Mouse (Mus musculus) CH12.LX (cell line): ENCODE data around the gene A930004D18Rik. TPM values are rescaled to one million over a fixed set of nuclear protein-coding genes. Genes with fewer than 3 reads are reported as not detected.
A peak's percentile ranks its signal among the peaks of the same experiment; 100 is the strongest.

Source experiments
- DNase-seq: peaks from one replicate; pipeline ENCODE4 v3.0.0-alpha.2; 2013; ENCODE audit errors: extremely low read depth
- H3K27ac ChIP-seq: 2 replicates; pipeline ENCODE4 v1.5.1; 2012; ENCODE audit warnings: low read depth, mild to moderate bottlenecking, control low read depth, moderate library complexity; ENCODE audit not compliant: insufficient read depth
- H3K27me3 ChIP-seq: replicated peaks from 2 replicates; pipeline ENCODE3; 2012; ENCODE audit warnings: inconsistent platforms
- H3K36me3 ChIP-seq, 2 experiments: replicated peaks in 1 of 2; 2 replicates each; pipeline versions ENCODE3 to v1.6.1; 2012; ENCODE audit warnings: inconsistent platforms in 1 of 2, low read length in 1 of 2, mild to moderate bottlenecking in 1 of 2, mixed read lengths in 1 of 2, moderate library complexity in 1 of 2; ENCODE audit not compliant: control insufficient read depth in 1 of 2, insufficient read depth in 1 of 2
- H3K4me1 ChIP-seq, 2 experiments: 2 replicates each; pipeline ENCODE4 v1.6.1; 2012; ENCODE audit warnings: inconsistent platforms in 1 of 2, moderate library complexity in 1 of 2; ENCODE audit not compliant: insufficient read depth in 2 of 2, control insufficient read depth in 1 of 2
- H3K4me2 ChIP-seq: 2 replicates; pipeline ENCODE4 v1.6.1; 2012; ENCODE audit warnings: low read depth, mild to moderate bottlenecking, control low read depth; ENCODE audit not compliant: poor library complexity, insufficient read depth, severe bottlenecking
- H3K4me3 ChIP-seq, 3 experiments: fragments of 150-350 bp in 1 of 3; sonication (generic) in 1 of 3; replicated peaks in 1 of 3; 2 replicates each; pipeline versions ENCODE3 to v1.5.1; 2011 to 2012; ENCODE audit warnings: low read depth in 2 of 3, low read length in 2 of 3, mild to moderate bottlenecking in 2 of 3, moderate library complexity in 2 of 3, control low read depth in 1 of 3, improper control_type of control experiment in 1 of 3, inconsistent platforms in 1 of 3, mixed read lengths in 1 of 3; ENCODE audit not compliant: poor library complexity in 1 of 3
- H3K79me2 ChIP-seq: replicated peaks from 2 replicates; pipeline ENCODE4 v1.6.1; 2012; ENCODE audit warnings: mild to moderate bottlenecking, moderate library complexity; ENCODE audit not compliant: control insufficient read depth, poor library complexity, insufficient read depth, severe bottlenecking; ENCODE audit errors: extremely low read depth
- H3K9ac ChIP-seq: 2 replicates; pipeline ENCODE4 v1.6.1; 2012; ENCODE audit warnings: low read depth, mild to moderate bottlenecking, control low read depth, moderate library complexity; ENCODE audit not compliant: insufficient read depth
- H3K9me3 ChIP-seq: replicated peaks from 2 replicates; pipeline ENCODE3; 2012; ENCODE audit warnings: low read length, inconsistent platforms, mixed read lengths
- BHLHE40 ChIP-seq: IDR thresholded peaks from 2 replicates; pipeline ENCODE4 v1.6.1; 2011; ENCODE audit warnings: mild to moderate bottlenecking, low read depth, low read length, improper control_type of control experiment
- CHD2 ChIP-seq: IDR thresholded peaks from 2 replicates; pipeline ENCODE4 v1.6.1; 2011; ENCODE audit warnings: low read length, improper control_type of control experiment
- E2F4 ChIP-seq: IDR thresholded peaks from 2 replicates; pipeline ENCODE4 v1.6.1; 2011; ENCODE audit warnings: low read depth, low read length, improper control_type of control experiment; ENCODE audit not compliant: insufficient replicate concordance
- ELF1 ChIP-seq: IDR thresholded peaks from 2 replicates; pipeline ENCODE4 v1.6.1; 2014; ENCODE audit warnings: low read depth, mild to moderate bottlenecking, inconsistent platforms, low read length, improper control_type of control experiment
- EP300 ChIP-seq: IDR thresholded peaks from 2 replicates; pipeline ENCODE4 v1.6.1; 2011; ENCODE audit warnings: low read length, improper control_type of control experiment
- ETS1 ChIP-seq: conservative IDR thresholded peaks from 2 replicates; pipeline ENCODE4 v1.6.1; 2012; ENCODE audit warnings: low read depth, mild to moderate bottlenecking, inconsistent platforms, low read length, improper control_type of control experiment, moderate library complexity
- GABPA ChIP-seq: IDR thresholded peaks from 2 replicates; pipeline ENCODE4 v1.6.1; 2012; ENCODE audit warnings: low read depth, low read length, improper control_type of control experiment, inconsistent platforms; ENCODE audit not compliant: insufficient replicate concordance
- IRF4 ChIP-seq: IDR thresholded peaks from 2 replicates; pipeline ENCODE4 v1.6.1; 2014; ENCODE audit warnings: low read depth, mild to moderate bottlenecking, inconsistent platforms, low read length, improper control_type of control experiment
- JUND ChIP-seq: conservative IDR thresholded peaks from 2 replicates; pipeline ENCODE4 v1.6.1; 2011; ENCODE audit warnings: low read depth, low read length, improper control_type of control experiment
- KAT2A ChIP-seq: IDR thresholded peaks from 2 replicates; pipeline ENCODE4 v1.6.1; 2012; ENCODE audit warnings: low read length, improper control_type of control experiment, inconsistent platforms; ENCODE audit not compliant: insufficient replicate concordance
- MAFK ChIP-seq: IDR thresholded peaks from 2 replicates; pipeline ENCODE4 v1.6.1; 2011; ENCODE audit warnings: low read length, improper control_type of control experiment; ENCODE audit not compliant: insufficient replicate concordance
- MAX ChIP-seq: IDR thresholded peaks from 2 replicates; pipeline ENCODE4 v1.6.1; 2011; ENCODE audit warnings: low read length, improper control_type of control experiment
- MEF2A ChIP-seq: IDR thresholded peaks from 2 replicates; pipeline ENCODE4 v1.6.1; 2014; ENCODE audit warnings: low read depth, mild to moderate bottlenecking, inconsistent platforms, low read length, improper control_type of control experiment, borderline replicate concordance
- MXI1 ChIP-seq: IDR thresholded peaks from 2 replicates; pipeline ENCODE4 v1.6.1; 2011; ENCODE audit warnings: mild to moderate bottlenecking, low read depth, low read length, improper control_type of control experiment
- NELFE ChIP-seq: IDR thresholded peaks from 2 replicates; pipeline ENCODE4 v1.6.1; 2011; ENCODE audit warnings: low read depth, low read length, improper control_type of control experiment
- NRF1 ChIP-seq: IDR thresholded peaks from 2 replicates; pipeline ENCODE4 v1.6.1; 2014; ENCODE audit warnings: low read depth, mild to moderate bottlenecking, inconsistent platforms, low read length, improper control_type of control experiment, moderate library complexity
- PAX5 ChIP-seq: IDR thresholded peaks from 2 replicates; pipeline ENCODE4 v1.6.1; 2012; ENCODE audit warnings: low read length, inconsistent platforms, mixed read lengths
- POLR2AphosphoS2 ChIP-seq: IDR thresholded peaks from 2 replicates; pipeline ENCODE4 v1.6.1; 2011; ENCODE audit warnings: low read depth, low read length, improper control_type of control experiment
- RCOR1 ChIP-seq: conservative IDR thresholded peaks from 2 replicates; pipeline ENCODE4 v1.6.1; 2012; ENCODE audit warnings: low read depth, mild to moderate bottlenecking, inconsistent platforms, low read length, improper control_type of control experiment
- TCF12 ChIP-seq: IDR thresholded peaks from 2 replicates; pipeline ENCODE4 v1.6.1; 2014; ENCODE audit warnings: low read depth, mild to moderate bottlenecking, inconsistent platforms, low read length, improper control_type of control experiment
- UBTF ChIP-seq: IDR thresholded peaks from 2 replicates; pipeline ENCODE4 v1.6.1; 2012; ENCODE audit warnings: low read depth, mild to moderate bottlenecking, inconsistent platforms, low read length, improper control_type of control experiment, moderate library complexity
- ZC3H11A ChIP-seq: IDR thresholded peaks from 2 replicates; pipeline ENCODE4 v1.6.1; 2012; ENCODE audit warnings: low read depth, mild to moderate bottlenecking, inconsistent platforms, low read length, improper control_type of control experiment
- ZNF384 ChIP-seq: IDR thresholded peaks from 2 replicates; pipeline ENCODE4 v1.6.1; 2012; ENCODE audit warnings: low read depth, low read length, improper control_type of control experiment, inconsistent platforms
- dilution Hi-C: fragments of 300-500 bp; cut with MboI; formaldehyde crosslinking; loops from 2 replicates; pipeline ENCODE4 v1.14.3; 2020; ENCODE audit warnings: low sequenced_read_pairs; ENCODE audit not compliant: extremely low pct_unique_long_range_greater_than_20kb, extremely low pct_ligation_motif_present
- in situ Hi-C: fragments of 300-500 bp; cut with MboI; formaldehyde crosslinking; loops from 3 replicates; pipeline ENCODE4 v1.14.3; 2019; ENCODE audit warnings: low sequenced_read_pairs, low pct_ligation_motif_present, low pct_unique_long_range_greater_than_20kb, mixed read lengths
- polyA plus RNA-seq: library from polyadenylated mRNA; unstranded; fragments of >175 nt; gene quantifications from 2 replicates; pipeline ENCODE4 v1.2.1, GENCODE M21; 2012; ENCODE audit warnings: low read depth; ENCODE audit not compliant: insufficient read length
- total RNA-seq, 2 experiments: library from RNA; depleted of rRNA; stranded (reverse); fragments of 300-350 nt in 1 of 2; fragments of >200 nt in 1 of 2; gene quantifications; 2 replicates each; pipeline ENCODE4 v1.2.3; 2012 to 2014

Gene A930004D18Rik
- total and polyA plus RNA-seq, 3 experiments: 0.15 to 1.7 (median 0.72) TPM

DNA sequence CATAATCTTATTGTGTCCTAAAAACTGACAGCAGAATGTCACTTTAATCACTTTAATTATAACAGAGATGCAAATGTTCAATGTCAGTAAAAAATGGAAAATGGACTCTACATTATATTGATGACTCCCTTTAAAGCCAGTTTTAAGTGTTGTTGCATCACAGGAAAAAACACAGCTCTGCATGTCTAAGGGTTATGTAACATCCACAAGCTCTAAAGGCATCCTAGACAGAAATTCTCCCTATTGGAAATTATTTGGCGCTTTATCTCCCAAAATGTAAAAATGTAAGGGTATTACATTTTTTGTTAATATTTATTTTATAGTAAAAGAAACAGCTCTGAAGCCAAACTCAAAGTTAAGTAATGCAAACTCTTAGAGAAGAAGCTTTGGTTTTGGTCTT is 22.4 kb upstream of the A930004D18Rik start:
- peaks cover 0 to 21% of the 10 kb centered on the region in 2 experiments; a peak in 2 of 4 replicates for H3K4me1 ChIP-seq
- H3K36me3 ChIP-seq: no peaks in the 10 kb centered on the region
- in situ Hi-C loops (no loop called here), dilution Hi-C loops (no loop called here)
- no peak for TF ChIP-seq MXI1
- TF ChIP-seq JUND: no peak
- no peak for TF ChIP-seq ZC3H11A
- TF ChIP-seq UBTF: no peak
- no peak for TF ChIP-seq CHD2
- TF ChIP-seq GABPA: no peak
- TF ChIP-seq MAX: no peak
- no peak for TF ChIP-seq POLR2AphosphoS2
- no peak overlapping the region for H3K4me3 ChIP-seq
- H3K27ac ChIP-seq: no peak overlapping the region
- no peaks in the 10 kb centered on the region for H3K9me3 ChIP-seq
- no peak overlapping the region for H3K9ac ChIP-seq
- no peak for DNase-seq
- no peaks in the 10 kb centered on the region for H3K27me3 ChIP-seq
- peaks cover 11% of the 10 kb centered on the region for H3K79me2 ChIP-seq
- H3K4me2 ChIP-seq: no peak overlapping the region

DNA sequence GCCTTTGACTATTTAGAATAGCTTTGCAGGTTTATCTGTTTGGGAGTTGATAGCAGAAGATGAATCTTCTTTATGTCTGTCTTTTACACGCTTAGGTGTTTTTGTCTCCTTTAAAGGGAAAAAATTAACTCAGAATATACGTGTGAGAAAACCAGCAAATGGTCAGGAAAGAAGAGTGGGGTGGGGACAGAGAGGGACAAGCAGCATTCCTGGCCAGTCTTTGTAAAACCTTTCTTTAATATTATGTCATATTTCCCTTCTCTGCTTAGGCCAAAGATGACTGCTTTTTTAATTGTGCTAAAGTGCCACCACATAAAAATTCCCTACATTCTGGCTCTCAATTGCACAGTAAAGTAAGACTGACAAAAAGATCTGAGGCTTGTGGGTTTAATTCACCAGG is 21.5 kb upstream of the A930004D18Rik start:
- dilution Hi-C loops (no loop called here), in situ Hi-C loops (no loop called here)
- peak overlapping the region; percentile 96 for H3K9ac ChIP-seq
- H3K4me1 ChIP-seq: peaks cover 0 to 21% of the 10 kb centered on the region in 2 experiments; a peak in 2 of 4 replicates
- no peak for DNase-seq
- peaks cover 8% of the 10 kb centered on the region for H3K79me2 ChIP-seq
- no peaks in the 10 kb centered on the region for H3K27me3 ChIP-seq
- H3K9me3 ChIP-seq: no peaks in the 10 kb centered on the region
- TF ChIP-seq MXI1 (0 out of 2 replicates have a peak, but pooled peaks have one; percentile 7), BHLHE40 (no peak)
- no peak overlapping the region for H3K4me3 ChIP-seq
- no peak overlapping the region for H3K27ac ChIP-seq
- H3K4me2 ChIP-seq: peak overlapping the region; percentile 71; the same call in 1 of the 2 replicates
- H3K36me3 ChIP-seq: no peaks in the 10 kb centered on the region

DNA sequence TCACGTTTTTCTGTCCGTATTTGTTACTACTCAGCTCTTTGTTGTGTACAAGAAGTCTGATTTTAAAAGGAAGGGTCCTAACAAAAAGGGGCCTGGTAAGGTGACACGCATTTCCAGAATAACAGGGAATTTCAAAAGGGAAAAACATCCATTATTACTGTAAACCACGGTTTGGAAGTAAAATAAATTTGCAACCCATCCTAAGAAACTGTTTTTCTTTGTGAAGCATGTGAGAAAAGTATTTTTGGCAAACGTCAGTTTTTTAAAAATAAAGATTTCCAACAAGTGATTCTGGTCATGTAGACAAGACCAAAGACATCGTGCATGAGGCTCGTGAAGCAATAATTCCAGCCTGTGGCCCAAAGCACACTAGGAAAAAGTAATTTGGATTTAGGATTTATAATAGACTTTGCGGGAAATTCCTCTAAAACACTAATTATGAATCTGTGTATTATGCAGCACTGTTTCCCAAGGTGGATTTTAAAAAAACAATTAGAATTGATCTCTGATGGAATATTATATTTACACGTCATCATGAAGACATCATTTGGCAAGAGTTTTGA is 20.7 kb upstream of the A930004D18Rik start:
- peak overlapping the region; percentile 65 to 69 (median 67) for H3K4me3 ChIP-seq
- peaks cover 0 to 21% of the 10 kb centered on the region in 2 experiments; a peak in 2 of 4 replicates for H3K4me1 ChIP-seq
- in situ Hi-C loops (no loop called here), dilution Hi-C loops (no loop called here)
- no peaks in the 10 kb centered on the region for H3K9me3 ChIP-seq
- H3K79me2 ChIP-seq: peaks cover 8% of the 10 kb centered on the region
- H3K27ac ChIP-seq: no peak overlapping the region; the same call in 1 of the 2 replicates
- no peaks in the 10 kb centered on the region for H3K27me3 ChIP-seq
- DNase-seq: no peak
- H3K36me3 ChIP-seq: no peaks in the 10 kb centered on the region
- TF ChIP-seq POLR2AphosphoS2 (no peak), IRF4 (no peak), E2F4 (no peak), ZNF384 (no peak), RCOR1 (no peak), MAFK (no peak), UBTF (no peak), MEF2A (no peak), CHD2 (no peak), EP300 (no peak; the same call in 1 of the 2 replicates), TCF12 (no peak), NRF1 (no peak), GABPA (no peak), ETS1 (no peak), MXI1 (no peak), ELF1 (no peak), PAX5 (no peak), KAT2A (no peak), NELFE (no peak)
- peak overlapping the region; percentile 96 for H3K9ac ChIP-seq
- peak overlapping the region; percentile 63; the same call in 1 of the 2 replicates for H3K4me2 ChIP-seq
